ENCODE assay signal across 19 mouse cellular contexts in genomic region chr8:122727412-122727811, GRCm38 (mm10). TPM values are rescaled to one million over a fixed set of nuclear protein-coding genes. Genes with fewer than 3 reads are reported as not detected.
DNase-seq lines count a peak whose midpoint lies in the region; ATAC-seq and TF ChIP-seq lines count a peak whose summit lies in the region.
"Had no signal": no experiment of that assay in that cellular context is flagged by ENCODE, and none has a peak within 500 bp of the region (broad histone marks: within the 10 kb centered on the region; RNA-seq: fewer than 3 reads in every experiment).

No protein-coding gene starts in this region.

- H3K27ac ChIP-seq in heart, embryonic 16.5 days (ENCODE audit: low read length) = no peak overlapping the region
- H3K27ac ChIP-seq in midbrain, postnatal 0 days (ENCODE audit: low read depth, low read length) = no peak overlapping the region
- H3K27ac ChIP-seq in midbrain, embryonic 11.5 days (ENCODE audit: low read depth, low read length) = no peak overlapping the region
- peak overlapping the region; percentile 5; the same call in 1 of the 2 replicates for H3K27ac ChIP-seq in small intestine, adult 2 months (ENCODE audit: insufficient read depth, low read depth, low read length)
- H3K27ac ChIP-seq: hindbrain, embryonic 12.5 days; limb, embryonic 10.5 days; liver, embryonic 12.5 days; lung, embryonic 15.5 days had no signal

- H3K9me3 ChIP-seq in heart, embryonic 16.5 days (replicated peaks; ENCODE audit: control insufficient read depth, low read length) = no peaks in the 10 kb centered on the region
- no peaks in the 10 kb centered on the region for H3K9me3 ChIP-seq in midbrain, postnatal 0 days (ENCODE audit: low read length)
- H3K9me3 ChIP-seq in midbrain, embryonic 11.5 days (ENCODE audit: control insufficient read depth, low read length) = no peaks in the 10 kb centered on the region
- H3K9me3 ChIP-seq: hindbrain, embryonic 12.5 days; limb, embryonic 10.5 days; liver, embryonic 12.5 days; lung, embryonic 15.5 days had no signal

- WGBS in heart, embryonic 16.5 days = 65% methylated on average over 5 of the region's 5 CpGs
- WGBS in midbrain, postnatal 0 days = 66% methylated on average over 5 of the region's 5 CpGs
- WGBS in midbrain, embryonic 11.5 days = 67% methylated on average over 5 of the region's 5 CpGs
- WGBS in small intestine, adult 2 months = 61% methylated on average over 5 of the region's 5 CpGs

- intact Hi-C loops in heart, postnatal 36 days (cut with DNase I) = no loop called here

- no peak for DNase-seq in heart, postnatal 36 days
- DNase-seq in midbrain, postnatal 0 days (ENCODE audit: low spot score) = no peak
- DNase-seq in midbrain, embryonic 11.5 days (ENCODE audit: low spot score, missing footprints) = no peak
- DNase-seq in R1 (ENCODE audit: low read depth, low spot score) = peak; percentile 13
- DNase-seq in frontal cortex, postnatal 25 days (ENCODE audit: low spot score in 2 of 2) = no peak
- DNase-seq in urinary bladder, postnatal 4 days (ENCODE audit: low spot score in 2 of 2) = no peak
- DNase-seq: adrenal gland, postnatal 10 days; cerebellum, adult 9-11 months; gastrocnemius, postnatal 25 days; kidney, adult 9 months; kidney, postnatal 25 days had no signal

- peaks cover 10% of the 10 kb centered on the region; the same call in 1 of the 2 replicates for H3K27me3 ChIP-seq in heart, embryonic 16.5 days (ENCODE audit: control insufficient read depth, insufficient read depth, low read length)
- no peaks in the 10 kb centered on the region for H3K27me3 ChIP-seq in midbrain, postnatal 0 days (ENCODE audit: insufficient read depth, low read length)
- no peaks in the 10 kb centered on the region; the same call in 1 of the 2 replicates for H3K27me3 ChIP-seq in midbrain, embryonic 11.5 days (ENCODE audit: control insufficient read depth, insufficient read depth, low read length)
- H3K27me3 ChIP-seq in small intestine, adult 2 months (ENCODE audit: control insufficient read depth, insufficient read depth, low read length) = no peaks in the 10 kb centered on the region

- no peak overlapping the region for H3K4me3 ChIP-seq in heart, embryonic 16.5 days (ENCODE audit: low read length)
- no peak overlapping the region for H3K4me3 ChIP-seq in midbrain, postnatal 0 days (ENCODE audit: low read depth, low read length)
- no peak overlapping the region for H3K4me3 ChIP-seq in midbrain, embryonic 11.5 days (ENCODE audit: low read depth, low read length)
- H3K4me3 ChIP-seq in small intestine, adult 2 months (ENCODE audit: low read depth, low read length) = no peak overlapping the region
- H3K4me3 ChIP-seq: hindbrain, embryonic 12.5 days; limb, embryonic 10.5 days; liver, embryonic 12.5 days; lung, embryonic 15.5 days had no signal

- peaks cover 2% of the 10 kb centered on the region; the same call in 1 of the 2 replicates for H3K4me1 ChIP-seq in heart, embryonic 16.5 days (ENCODE audit: control insufficient read depth, insufficient read depth, low read length)
- H3K4me1 ChIP-seq in midbrain, postnatal 0 days (ENCODE audit: insufficient read depth, low read length) = no peaks in the 10 kb centered on the region
- H3K4me1 ChIP-seq in midbrain, embryonic 11.5 days (ENCODE audit: control insufficient read depth, insufficient read depth, low read length) = no peaks in the 10 kb centered on the region
- H3K4me1 ChIP-seq in small intestine, adult 2 months (ENCODE audit: control insufficient read depth, insufficient read depth, insufficient read length, low read length) = peaks cover 9% of the 10 kb centered on the region; the same call in 1 of the 2 replicates
- H3K4me1 ChIP-seq: lung, embryonic 15.5 days had no signal

- 0 out of 2 replicates have a peak, but pooled peaks have one; percentile 4 for TF ChIP-seq CTCF in midbrain, postnatal 0 days (IDR thresholded peaks at IDR 0.05)
- TF ChIP-seq CTCF in small intestine, adult 2 months (IDR thresholded peaks at IDR 0.05; ENCODE audit: extremely low read depth, insufficient read length, insufficient replicate concordance, low read depth, low read length) = no peak

- no peaks in the 10 kb centered on the region for H3K36me3 ChIP-seq in heart, embryonic 16.5 days (ENCODE audit: control insufficient read depth, insufficient read depth)
- H3K36me3 ChIP-seq in midbrain, postnatal 0 days (ENCODE audit: insufficient read depth, low read length) = no peaks in the 10 kb centered on the region
- no peaks in the 10 kb centered on the region for H3K36me3 ChIP-seq in midbrain, embryonic 11.5 days (ENCODE audit: control insufficient read depth, insufficient read depth, low read length)
- H3K36me3 ChIP-seq in small intestine, adult 2 months (ENCODE audit: control insufficient read depth, insufficient read depth, low read length) = no peaks in the 10 kb centered on the region
- H3K36me3 ChIP-seq: hindbrain, embryonic 12.5 days; limb, embryonic 10.5 days; liver, embryonic 12.5 days; lung, embryonic 15.5 days had no signal

- no peak for TF ChIP-seq POLR2A in small intestine, adult 2 months (IDR thresholded peaks at IDR 0.05; ENCODE audit: low read depth, low read length)

- no peak overlapping the region for H3K4me2 ChIP-seq in heart, embryonic 16.5 days (ENCODE audit: low read depth, low read length)
- no peak overlapping the region for H3K4me2 ChIP-seq in midbrain, postnatal 0 days (ENCODE audit: low read depth, low read length, poor library complexity, severe bottlenecking)
- H3K4me2 ChIP-seq in midbrain, embryonic 11.5 days = no peak overlapping the region
- H3K4me2 ChIP-seq: hindbrain, embryonic 12.5 days; liver, embryonic 12.5 days; lung, embryonic 15.5 days had no signal

- ATAC-seq in heart, embryonic 16.5 days (replicated peaks; ENCODE audit: extremely low read depth, insufficient read depth, low FRiP score) = 0 out of 2 replicates have a peak, but pooled peaks have one; percentile 17
- no peak for ATAC-seq in midbrain, postnatal 0 days (ENCODE audit: low FRiP score)
- ATAC-seq in midbrain, embryonic 11.5 days (ENCODE audit: low FRiP score) = no peak
- ATAC-seq: inflammation-experienced regulatory T-cells, adult 6 months; liver, embryonic 12.5 days; midbrain, embryonic 16.5 days had no signal

- no peak overlapping the region for H3K9ac ChIP-seq in heart, embryonic 16.5 days (ENCODE audit: low read length)
- no peak overlapping the region for H3K9ac ChIP-seq in midbrain, postnatal 0 days (replicated peaks; ENCODE audit: low read length, poor library complexity, severe bottlenecking)
- H3K9ac ChIP-seq in midbrain, embryonic 11.5 days (ENCODE audit: low read length) = no peak overlapping the region
- H3K9ac ChIP-seq: hindbrain, embryonic 12.5 days; liver, embryonic 12.5 days; lung, embryonic 15.5 days had no signal

RNA-seq across cellular contexts. Expression of gene Cbfa2t3, which starts 28.5 kb away (rescaled TPM):
- 4.6 and 4.8 TPM in 2 replicates for polyA plus RNA-seq in heart, embryonic 16.5 days (2015; fragmentation: Nextera tagmentation; extraction: Ambion mirVana)
- total RNA-seq in heart, postnatal 36 days (2021) = 10 to 100 TPM; 19.7 to 23.0 TPM
- 11.1 and 11.8 TPM in 2 replicates for total RNA-seq in midbrain, postnatal 0 days (2014; rRNA removed)
- polyA plus RNA-seq in midbrain, postnatal 0 days (2015; fragmentation: Nextera tagmentation; extraction: Ambion mirVana) = 13.3 and 15.9 TPM in 2 replicates
- polyA plus RNA-seq in midbrain, embryonic 11.5 days (2014; fragmentation: Nextera tagmentation; extraction: Ambion mirVana) = 6.1 and 6.4 TPM in 2 replicates
- polyA plus RNA-seq in small intestine, adult 2 months (2012; rRNA removed) = 12.4 and 14.8 TPM in 2 replicates

RNA-seq across cellular contexts. Expression of gene Acsf3, which starts 47.9 kb away (rescaled TPM):
- 14.9 and 17.2 TPM in 2 replicates for polyA plus RNA-seq in heart, embryonic 16.5 days (2015; fragmentation: Nextera tagmentation; extraction: Ambion mirVana)
- 10 to 100 TPM; 28.3 to 30.6 TPM for total RNA-seq in heart, postnatal 36 days (2021)
- total RNA-seq in midbrain, postnatal 0 days (2014; rRNA removed) = 22.1 and 22.7 TPM in 2 replicates
- 18.8 and 18.9 TPM in 2 replicates for polyA plus RNA-seq in midbrain, postnatal 0 days (2015; fragmentation: Nextera tagmentation; extraction: Ambion mirVana)
- polyA plus RNA-seq in midbrain, embryonic 11.5 days (2014; fragmentation: Nextera tagmentation; extraction: Ambion mirVana) = 13.9 and 14.9 TPM in 2 replicates
- 15.0 and 34.1 TPM in 2 replicates for polyA plus RNA-seq in small intestine, adult 2 months (2012; rRNA removed)
